Mouse (Mus musculus) liver, embryonic 16.5 days (tissue): ENCODE measurements around the gene Cd180. TPM values are rescaled to one million over a fixed set of nuclear protein-coding genes. Genes with fewer than 3 reads are reported as not detected.
A peak's percentile ranks its signal among the peaks of the same experiment; 100 is the strongest.

Source experiments
- ATAC-seq: fragments of 200-750 bp; cut with Nextera tagmentation; 2 replicates; pipeline ENCODE4 v1.8.0; 2017; ENCODE audit warnings: low read depth, mild to moderate bottlenecking, moderate number of reproducible peaks, moderate library complexity
- H3K27ac ChIP-seq: fragments of 300-500 bp; sonication (generic); 2 replicates; pipeline ENCODE4 v1.5.1; 2014; ENCODE audit warnings: mild to moderate bottlenecking, low read length
- H3K27me3 ChIP-seq: fragments of 300-500 bp; sonication (generic); 2 replicates; pipeline ENCODE4 v1.6.1; 2014; ENCODE audit warnings: low read depth, low read length, mixed read lengths; ENCODE audit not compliant: control insufficient read depth, insufficient read depth
- H3K36me3 ChIP-seq: fragments of 300-500 bp; sonication (generic); 2 replicates; pipeline ENCODE4 v1.6.1; 2014; ENCODE audit warnings: mild to moderate bottlenecking; ENCODE audit not compliant: control insufficient read depth, insufficient read depth
- H3K4me1 ChIP-seq: fragments of 300-500 bp; sonication (generic); 2 replicates; pipeline ENCODE4 v1.6.1; 2014; ENCODE audit warnings: low read depth, low read length, mixed read lengths; ENCODE audit not compliant: control insufficient read depth
- H3K4me2 ChIP-seq: fragments of 300-500 bp; sonication (generic); 2 replicates; pipeline ENCODE4 v1.6.1; 2014; ENCODE audit warnings: low read depth, low read length, mixed read lengths
- H3K4me3 ChIP-seq: fragments of 300-500 bp; sonication (generic); 2 replicates; pipeline ENCODE4 v1.5.1; 2014; ENCODE audit warnings: low read depth, mild to moderate bottlenecking, low read length
- H3K9ac ChIP-seq: fragments of 300-500 bp; sonication (generic); 2 replicates; pipeline ENCODE4 v1.6.1; 2014; ENCODE audit warnings: low read depth, low read length
- H3K9me3 ChIP-seq: fragments of 300-500 bp; sonication (generic); replicated peaks from 2 replicates; pipeline ENCODE4 v1.6.1; 2016; ENCODE audit warnings: low read length; ENCODE audit not compliant: control insufficient read depth
- WGBS: fragments of 180-500 bp; shearing (Covaris S2); extraction: QIAGEN DNeasy Blood & Tissue Kit; methylation state at CpG from one replicate; pipeline ENCODE4 v1.1.7; 2014; ENCODE audit not compliant: insufficient replicate concordance; 5-methylcytosine and 5-hydroxymethylcytosine counted together
- polyA plus RNA-seq: library from polyadenylated mRNA; unstranded; fragments of >200 nt; fragmentation: Nextera tagmentation; extraction: Ambion mirVana; gene quantifications from 2 replicates; pipeline ENCODE4 v1.2.1, GENCODE M21; 2015

Cd180 gene
- polyA plus RNA-seq, 1 experiment from 2014 or later, result 0.74 TPM

- Histone ChIP-seq H3K9ac (no peak overlapping the region), H3K4me3 (no peak overlapping the region)
- WGBS, result 58% methylated on average over 9 of the region's 9 CpGs
These were observed 68.1 kb downstream of the Cd180 start for GRCm38 (mm10) chr13:102761410-102761809.

GRCm38 (mm10) chr13:102762203-102762602 is 68.8 kb downstream of the Cd180 start:
- no peak overlapping the region for H3K27ac ChIP-seq
- WGBS, result 80% methylated on average over 10 of the region's 10 CpGs
- no peaks in the 10 kb centered on the region; the same call in 1 of the 2 replicates for H3K36me3 ChIP-seq
- no peak overlapping the region for H3K4me2 ChIP-seq
- no peaks in the 10 kb centered on the region for H3K9me3 ChIP-seq
- no peak for ATAC-seq
- H3K4me3 ChIP-seq, result no peak overlapping the region
- no peaks in the 10 kb centered on the region for H3K27me3 ChIP-seq
- no peaks in the 10 kb centered on the region for H3K4me1 ChIP-seq
- no peak overlapping the region for H3K9ac ChIP-seq

More at GRCm38 (mm10) chr13:102761410-102761809, 68.1 kb downstream of the Cd180 start:
- H3K36me3 ChIP-seq, result no peaks in the 10 kb centered on the region
- no peak overlapping the region for H3K4me2 ChIP-seq
- no peak overlapping the region for H3K27ac ChIP-seq
- ATAC-seq, result no peak
- no peaks in the 10 kb centered on the region for H3K27me3 ChIP-seq
- no peaks in the 10 kb centered on the region for H3K9me3 ChIP-seq
- no peaks in the 10 kb centered on the region for H3K4me1 ChIP-seq

- Histone ChIP-seq H3K36me3 (no peaks in the 10 kb centered on the region; the same call in 1 of the 2 replicates), H3K27me3 (no peaks in the 10 kb centered on the region), H3K9ac (no peak overlapping the region), H3K4me3 (no peak overlapping the region), H3K4me1 (no peaks in the 10 kb centered on the region), H3K27ac (no peak overlapping the region), H3K4me2 (no peak overlapping the region), H3K9me3 (no peaks in the 10 kb centered on the region)
- ATAC-seq, result no peak
- WGBS, result 66% methylated on average over 1 of the region's 1 CpGs
These were observed 70.9 kb downstream of the Cd180 start for GRCm38 (mm10) chr13:102764218-102764617.

- Histone ChIP-seq H3K4me3 (no peak overlapping the region), H3K9ac (no peak overlapping the region), H3K27ac (no peak overlapping the region), H3K27me3 (no peaks in the 10 kb centered on the region), H3K9me3 (no peaks in the 10 kb centered on the region), H3K36me3 (no peaks in the 10 kb centered on the region; the same call in 1 of the 2 replicates), H3K4me2 (no peak overlapping the region), H3K4me1 (no peaks in the 10 kb centered on the region)
- WGBS, result 81% methylated on average over 11 of the region's 11 CpGs
- ATAC-seq, result no peak
These were observed 71.9 kb downstream of the Cd180 start for GRCm38 (mm10) chr13:102765216-102765615.

- H3K9ac ChIP-seq, result no peak overlapping the region
These were observed 73.8 kb downstream of the Cd180 start for GRCm38 (mm10) chr13:102767110-102767509.

GRCm38 (mm10) chr13:102768512-102768911 is 75.2 kb downstream of the Cd180 start:
- Histone ChIP-seq H3K9me3 (no peaks in the 10 kb centered on the region), H3K27me3 (no peaks in the 10 kb centered on the region), H3K27ac (no peak overlapping the region), H3K4me2 (no peak overlapping the region), H3K4me1 (peaks cover 3% of the 10 kb centered on the region), H3K4me3 (no peak overlapping the region), H3K9ac (no peak overlapping the region), H3K36me3 (no peaks in the 10 kb centered on the region; the same call in 1 of the 2 replicates)
- ATAC-seq, result no peak
- WGBS, result 85% methylated on average over 11 of the region's 11 CpGs

More at GRCm38 (mm10) chr13:102767110-102767509, 73.8 kb downstream of the Cd180 start:
- Histone ChIP-seq H3K27ac (no peak overlapping the region), H3K27me3 (no peaks in the 10 kb centered on the region), H3K36me3 (no peaks in the 10 kb centered on the region; the same call in 1 of the 2 replicates), H3K4me2 (no peak overlapping the region), H3K9me3 (no peaks in the 10 kb centered on the region), H3K4me3 (no peak overlapping the region), H3K4me1 (no peaks in the 10 kb centered on the region)
- ATAC-seq, result no peak
- 47% methylated on average over 7 of the region's 7 CpGs for WGBS

- ATAC-seq, result no peak
- 78% methylated on average over 8 of the region's 8 CpGs for WGBS
These were observed 76.8 kb downstream of the Cd180 start for GRCm38 (mm10) chr13:102770194-102770593.

GRCm38 (mm10) chr13:102773169-102773568 is 79.8 kb downstream of the Cd180 start:
- no peaks in the 10 kb centered on the region for H3K9me3 ChIP-seq
- no peak overlapping the region for H3K27ac ChIP-seq
- no peak overlapping the region for H3K4me2 ChIP-seq
- H3K4me1 ChIP-seq, result peaks cover 4% of the 10 kb centered on the region
- WGBS, result 25% methylated on average over 9 of the region's 9 CpGs
- ATAC-seq, result peak; percentile 35
- no peak overlapping the region for H3K4me3 ChIP-seq
- H3K27me3 ChIP-seq, result no peaks in the 10 kb centered on the region
- no peaks in the 10 kb centered on the region for H3K36me3 ChIP-seq
- no peak overlapping the region for H3K9ac ChIP-seq

More at GRCm38 (mm10) chr13:102770194-102770593, 76.8 kb downstream of the Cd180 start:
- H3K9ac ChIP-seq, result no peak overlapping the region
- H3K4me2 ChIP-seq, result no peak overlapping the region
- no peak overlapping the region for H3K4me3 ChIP-seq
- no peaks in the 10 kb centered on the region; the same call in 1 of the 2 replicates for H3K36me3 ChIP-seq
- no peak overlapping the region for H3K27ac ChIP-seq
- H3K4me1 ChIP-seq, result peaks cover 4% of the 10 kb centered on the region
- H3K9me3 ChIP-seq, result no peaks in the 10 kb centered on the region
- H3K27me3 ChIP-seq, result no peaks in the 10 kb centered on the region

GRCm38 (mm10) chr13:102774786-102775201 is 81.4 kb downstream of the Cd180 start:
- Histone ChIP-seq H3K4me3 (no peak overlapping the region), H3K27ac (no peak overlapping the region), H3K9me3 (no peaks in the 10 kb centered on the region), H3K4me1 (peaks cover 4% of the 10 kb centered on the region), H3K4me2 (no peak overlapping the region), H3K9ac (no peak overlapping the region), H3K36me3 (no peaks in the 10 kb centered on the region), H3K27me3 (no peaks in the 10 kb centered on the region)
- no peak for ATAC-seq
- 76% methylated on average over 7 of the region's 7 CpGs for WGBS
